Mouse (Mus musculus): ENCODE measurements at regions not wholly inside any gene's neighbourhood (a gene's known extent, or its start where the extent isn't known, plus 50 kb on each side); places are given as distances from the start of the nearest gene placed in this dataset.

- no peak for DNase-seq (ENCODE audit: low spot score)
Observed at GRCm38 (mm10) chr10:67439042-67439635, 96.1 kb upstream of the Egr2 start.

GRCm38 (mm10) chr10:67439844-67440243, 95.4 kb upstream of the Egr2 start:
- no peak for DNase-seq (ENCODE audit: low spot score)

- no peak for DNase-seq (ENCODE audit: low spot score)
Observed at GRCm38 (mm10) chr10:67441243-67441642, 94.0 kb upstream of the Egr2 start.

- DNase-seq (ENCODE audit: low spot score) = no peak
Observed at GRCm38 (mm10) chr10:67448875-67449274, 86.4 kb upstream of the Egr2 start.

GRCm38 (mm10) chr10:67454149-67454548, 81.1 kb upstream of the Egr2 start:
- DNase-seq (ENCODE audit: low spot score) = no peak

- DNase-seq (ENCODE audit: low spot score) = no peak
Observed at GRCm38 (mm10) chr10:67458447-67459272, 76.6 kb upstream of the Egr2 start.

GRCm38 (mm10) chr10:67461321-67461720, 74.0 kb upstream of the Egr2 start:
- no peak for DNase-seq (ENCODE audit: low spot score)

- DNase-seq (ENCODE audit: low spot score) = no peak
Observed at GRCm38 (mm10) chr10:67461862-67462261, 73.4 kb upstream of the Egr2 start.

GRCm38 (mm10) chr10:67468724-67469123, 66.6 kb upstream of the Egr2 start:
- DNase-seq (ENCODE audit: low spot score) = no peak

GRCm38 (mm10) chr10:67473016-67473415, 62.3 kb upstream of the Egr2 start:
- no peak for DNase-seq (ENCODE audit: low spot score)

- no peak for DNase-seq (ENCODE audit: low spot score)
Observed at GRCm38 (mm10) chr10:67474336-67474735, 60.9 kb upstream of the Egr2 start.

GRCm38 (mm10) chr10:67482268-67482667, 53.0 kb upstream of the Egr2 start:
- no peak for DNase-seq (ENCODE audit: low spot score)

GRCm38 (mm10) chr10:67483371-67483770, 51.9 kb upstream of the Egr2 start:
- DNase-seq (ENCODE audit: low spot score) = no peak

GRCm38 (mm10) chr10:67484091-67484745, 51.1 kb upstream of the Egr2 start:
- no peak for DNase-seq (ENCODE audit: low spot score)

Data from retina, embryonic 14.5 days (tissue).